Mouse (Mus musculus): ENCODE data around the gene Creb1. TPM values are rescaled to one million over a fixed set of nuclear protein-coding genes. Genes with fewer than 3 reads are reported as not detected.

Creb1 gene
- polyA plus RNA-seq, 1 experiment from 2014 or later = 8.6 TPM

GRCm38 (mm10) chr1:64653701-64654100 is 121.3 kb downstream of the Creb1 start:
- Histone ChIP-seq H3K4me2 (replicated peaks; ENCODE audit: low read depth) (no peak overlapping the region), H3K4me3 (ENCODE audit: low read depth, low read length) (no peak overlapping the region), H3K27ac (ENCODE audit: low read depth, low read length) (no peak overlapping the region), H3K36me3 (ENCODE audit: control insufficient read depth, insufficient read depth) (no peaks in the 10 kb centered on the region), H3K27me3 (replicated peaks; ENCODE audit: control insufficient read depth, insufficient read depth, low read length) (no peaks in the 10 kb centered on the region), H3K9ac (ENCODE audit: low read depth, low read length) (no peak overlapping the region), H3K9me3 (ENCODE audit: control insufficient read depth) (no peaks in the 10 kb centered on the region), H3K4me1 (replicated peaks; ENCODE audit: control insufficient read depth, insufficient read depth, low read length) (no peaks in the 10 kb centered on the region)
- no peak for ATAC-seq
- no peak for TF ChIP-seq CTCF (IDR thresholded peaks at IDR 0.05; ENCODE audit: low read depth)
- WGBS = 90% methylated on average over 6 of the region's 6 CpGs

Other genes with a start within 250 kb of the Creb1 start
- 9.5 and 10.2 TPM in 2 replicates for gene Mettl21a, start 84.6 kb downstream of the Creb1 start, polyA plus RNA-seq (2015; fragmentation: Nextera tagmentation; extraction: Ambion mirVana)
- gene Ccnyl1, start 157.8 kb downstream of the Creb1 start, polyA plus RNA-seq (2015; fragmentation: Nextera tagmentation; extraction: Ambion mirVana) = 5.1 and 5.5 TPM in 2 replicates
- gene Fzd5, start 205.1 kb downstream of the Creb1 start, polyA plus RNA-seq (2015; fragmentation: Nextera tagmentation; extraction: Ambion mirVana) = 4.7 and 5.6 TPM in 2 replicates

Measured in intestine, postnatal 0 days (tissue).